Mouse (Mus musculus): ENCODE measurements around the gene Wdr74.

Wdr74 gene

GRCm38 (mm10) chr19:8714653-8715481, 20.8 kb upstream of the Wdr74 start:
- in situ Hi-C loops (cut with MboI, MseI): loop anchor here (25.0 kb wide), 1 partner anchor 1228 kb away; the partner anchor contains the start of genes Atl3 and Rtn3

- in situ Hi-C loops (cut with MboI, MseI): loop anchor here (25.0 kb wide), 1 partner anchor 1229 kb away; the partner anchor contains the start of genes Atl3 and Rtn3
Measured at GRCm38 (mm10) chr19:8715868-8716766, 19.5 kb upstream of the Wdr74 start.

- in situ Hi-C loops (cut with MboI, MseI): loop anchor here (25.0 kb wide), 1 partner anchor 1230 kb away; the partner anchor contains the start of genes Atl3 and Rtn3
Measured at GRCm38 (mm10) chr19:8716767-8717475, 18.7 kb upstream of the Wdr74 start.

- in situ Hi-C loops (cut with MboI, MseI): loop anchor here (25.0 kb wide), 1 partner anchor 1231 kb away; the partner anchor contains the start of genes Atl3 and Rtn3
Measured at GRCm38 (mm10) chr19:8718357-8718756, 17.3 kb upstream of the Wdr74 start.

- in situ Hi-C loops (cut with MboI, MseI): loop anchor here (25.0 kb wide), 1 partner anchor 1232 kb away; the partner anchor contains the start of genes Atl3 and Rtn3
Measured at GRCm38 (mm10) chr19:8719037-8719436, 16.6 kb upstream of the Wdr74 start.

GRCm38 (mm10) chr19:8721378-8721777, 14.2 kb upstream of the Wdr74 start:
- in situ Hi-C loops (cut with MboI, MseI): loop anchor here (25.0 kb wide), 1 partner anchor 1234 kb away; the partner anchor contains the start of genes Atl3 and Rtn3

GRCm38 (mm10) chr19:8722021-8722420, 13.6 kb upstream of the Wdr74 start:
- in situ Hi-C loops (cut with MboI, MseI): loop anchor here (25.0 kb wide), 1 partner anchor 1235 kb away; the partner anchor contains the start of genes Atl3 and Rtn3

GRCm38 (mm10) chr19:8722559-8722906, 13.1 kb upstream of the Wdr74 start:
- in situ Hi-C loops (cut with MboI, MseI): loop anchor here (25.0 kb wide), 1 partner anchor 1235 kb away; the partner anchor contains the start of genes Atl3 and Rtn3

- in situ Hi-C loops (cut with MboI, MseI): loop anchor here (25.0 kb wide), 1 partner anchor 1236 kb away; the partner anchor contains the start of genes Atl3 and Rtn3
Measured at GRCm38 (mm10) chr19:8722907-8723573, 12.6 kb upstream of the Wdr74 start, which contains the start of gene Slc3a2. Slc3a2 (minus strand) TSS chr19:8723369.

- in situ Hi-C loops (cut with MboI, MseI): loop anchor here (25.0 kb wide), 1 partner anchor 1236 kb away; the partner anchor contains the start of genes Atl3 and Rtn3
Measured at GRCm38 (mm10) chr19:8723574-8724346, 11.9 kb upstream of the Wdr74 start.

GRCm38 (mm10) chr19:8724392-8724791, 11.2 kb upstream of the Wdr74 start:
- in situ Hi-C loops (cut with MboI, MseI): loop anchor here (25.0 kb wide), 1 partner anchor 1237 kb away; the partner anchor contains the start of genes Atl3 and Rtn3

- in situ Hi-C loops (cut with MboI, MseI): loop anchor here (5.0 to 25.0 kb wide), 2 partner anchors 172 to 1688 kb away; partner anchors contain the start of genes Ganab and Stip1
Measured at GRCm38 (mm10) chr19:8725081-8725613, 10.5 kb upstream of the Wdr74 start.

GRCm38 (mm10) chr19:8726609-8727390, 8.8 kb upstream of the Wdr74 start:
- in situ Hi-C loops (cut with MboI, MseI): loop anchor here (5.0 to 25.0 kb wide), 2 partner anchors 171 to 1689 kb away; partner anchors contain the start of genes Ganab and Stip1

- in situ Hi-C loops (cut with MboI, MseI): loop anchor here (5.0 to 25.0 kb wide), 2 partner anchors 170 to 1690 kb away; partner anchors contain the start of genes Ganab and Stip1
Measured at GRCm38 (mm10) chr19:8727495-8728114, 8.0 kb upstream of the Wdr74 start.

GRCm38 (mm10) chr19:8728335-8729099, 7.1 kb upstream of the Wdr74 start:
- in situ Hi-C loops (cut with MboI, MseI): loop anchor here (5.0 to 25.0 kb wide), 2 partner anchors 169 to 1691 kb away; partner anchors contain the start of genes Ganab and Stip1

GRCm38 (mm10) chr19:8734334-8734733, 1.3 kb upstream of the Wdr74 start:
- in situ Hi-C loops (cut with MboI, MseI): loop anchor here (25.0 kb wide), 1 partner anchor 1697 kb away; the partner anchor contains the start of gene Stip1

GRCm38 (mm10) chr19:8736160-8736467, 487 bp downstream of the Wdr74 start:
- in situ Hi-C loops (cut with MboI, MseI): loop anchor here (25.0 kb wide), 1 partner anchor 1699 kb away; the partner anchor contains the start of gene Stip1
